Mouse (Mus musculus) neutrophil, adult 59 days (primary cell): ENCODE results near the gene Suclg1. TPM values are rescaled to one million over a fixed set of nuclear protein-coding genes. Genes with fewer than 3 reads are reported as not detected.

Experiments
- total RNA-seq, 2 experiments: library from RNA; stranded (reverse); gene quantifications; 1 replicate in 1 of 2; 2 replicates in 1 of 2; pipeline ENCODE4 v1.2.4; 2023

The Suclg1 gene
- total RNA-seq, result 10 to 100 TPM; 24.6 to 32.1 TPM

GRCm38 (mm10) chr6:73248237-73249048, at the start of gene Suclg1:
Gene Suclg1 (plus strand): TSS chr6:73248382.

GRCm38 (mm10) chr6:73221189-73221957, 26.8 kb upstream of the Suclg1 start, which contains the start of gene Dnah6:
Gene Dnah6 (minus strand): TSS chr6:73221651.

Other genes with a start within 250 kb of the Suclg1 start
- gene Dnah6, start 26.7 kb upstream of the Suclg1 start, total RNA-seq, result under 1 TPM; 0.57 to 0.64 TPM
- not detected for gene 4931417E11Rik, start 221.3 kb downstream of the Suclg1 start, total RNA-seq